Mouse (Mus musculus) neural tube, embryonic 11.5 days (tissue): ENCODE measurements around the gene Pde4dip. TPM values are rescaled to one million over a fixed set of nuclear protein-coding genes. Genes with fewer than 3 reads are reported as not detected.

Experiments
- ATAC-seq: fragments of 200-750 bp; cut with Nextera tagmentation; 2 replicates; pipeline ENCODE4 v1.8.0; 2017; ENCODE audit warnings: moderate number of reproducible peaks, mild to moderate bottlenecking, moderate TSS enrichment, moderate library complexity; ENCODE audit not compliant: insufficient read depth, low FRiP score, low TSS enrichment
- DNase-seq: peaks from one replicate; pipeline ENCODE4 v3.0.0-alpha.2; 2015; ENCODE audit warnings: low spot score
- H3K27ac ChIP-seq: fragments of 300-500 bp; sonication (generic); 2 replicates; pipeline ENCODE4 v1.5.1; 2014; ENCODE audit warnings: low read depth, mild to moderate bottlenecking, low read length
- H3K27me3 ChIP-seq: fragments of 300-500 bp; sonication (generic); 2 replicates; pipeline ENCODE4 v1.6.1; 2014; ENCODE audit warnings: mild to moderate bottlenecking, low read length, mixed read lengths; ENCODE audit not compliant: control insufficient read depth, insufficient read depth
- H3K36me3 ChIP-seq: fragments of 300-500 bp; sonication (generic); 2 replicates; pipeline ENCODE4 v1.6.1; 2014; ENCODE audit warnings: mild to moderate bottlenecking, low read length, moderate library complexity, mixed read lengths; ENCODE audit not compliant: control insufficient read depth, insufficient read depth
- H3K4me1 ChIP-seq: fragments of 300-500 bp; sonication (generic); 2 replicates; pipeline ENCODE4 v1.6.1; 2014; ENCODE audit warnings: low read length, mixed read lengths; ENCODE audit not compliant: control insufficient read depth, insufficient read depth
- H3K4me2 ChIP-seq: fragments of 300-500 bp; sonication (generic); 2 replicates; pipeline ENCODE4 v1.6.1; 2014; ENCODE audit warnings: low read depth, mild to moderate bottlenecking, moderate library complexity
- H3K4me3 ChIP-seq: fragments of 300-500 bp; sonication (generic); 2 replicates; pipeline ENCODE4 v1.5.1; 2014; ENCODE audit warnings: low read depth, low read length
- H3K9ac ChIP-seq: fragments of 300-500 bp; sonication (generic); 2 replicates; pipeline ENCODE4 v1.6.1; 2014; ENCODE audit warnings: mild to moderate bottlenecking, low read length
- H3K9me3 ChIP-seq: fragments of 300-500 bp; sonication (generic); 2 replicates; pipeline ENCODE4 v1.6.1; 2016; ENCODE audit warnings: low read length; ENCODE audit not compliant: control insufficient read depth
- WGBS: fragments of 180-500 bp; shearing (Covaris S2); extraction: QIAGEN DNeasy Blood & Tissue Kit; methylation state at CpG from one replicate; pipeline ENCODE4 v1.1.7; 2014; 5-methylcytosine and 5-hydroxymethylcytosine counted together
- polyA plus RNA-seq: library from polyadenylated mRNA; unstranded; fragments of >200 nt; fragmentation: Nextera tagmentation; extraction: Ambion mirVana; gene quantifications from 2 replicates; pipeline ENCODE4 v1.2.1, GENCODE M21; 2014

The Pde4dip gene
- polyA plus RNA-seq, 1 experiment from 2014 or later = 49.7 TPM

- Histone ChIP-seq H3K27ac (no peak overlapping the region), H3K9ac (no peak overlapping the region), H3K4me2 (no peak overlapping the region), H3K27me3 (no peaks in the 10 kb centered on the region), H3K9me3 (no peaks in the 10 kb centered on the region), H3K36me3 (no peaks in the 10 kb centered on the region), H3K4me1 (no peaks in the 10 kb centered on the region), H3K4me3 (no peak overlapping the region)
- DNase-seq (no peak), ATAC-seq (no peak)
- 86% methylated on average over 7 of the region's 7 CpGs for WGBS
These were observed 44.2 kb downstream of the Pde4dip start for GRCm38 (mm10) chr3:97844163-97844820.

- no peak overlapping the region for H3K4me3 ChIP-seq
- ATAC-seq (no peak), DNase-seq (no peak)
- whole genome bisulfite sequencing = 79% methylated on average over 2 of the region's 2 CpGs
- no peaks in the 10 kb centered on the region for H3K27me3 ChIP-seq
- no peaks in the 10 kb centered on the region for H3K36me3 ChIP-seq
- no peak overlapping the region for H3K27ac ChIP-seq
- no peaks in the 10 kb centered on the region for H3K4me1 ChIP-seq
- H3K9ac ChIP-seq = no peak overlapping the region
- no peak overlapping the region for H3K4me2 ChIP-seq
- no peaks in the 10 kb centered on the region for H3K9me3 ChIP-seq
These were observed 45.9 kb downstream of the Pde4dip start for GRCm38 (mm10) chr3:97842641-97843040.

- DNase-seq (no peak), ATAC-seq (no peak)
- H3K27me3 ChIP-seq = no peaks in the 10 kb centered on the region
- no peak overlapping the region for H3K9ac ChIP-seq
- no peaks in the 10 kb centered on the region for H3K36me3 ChIP-seq
- H3K4me1 ChIP-seq = no peaks in the 10 kb centered on the region
- H3K27ac ChIP-seq = no peak overlapping the region
- no peak overlapping the region for H3K4me3 ChIP-seq
- no peaks in the 10 kb centered on the region for H3K9me3 ChIP-seq
- no peak overlapping the region for H3K4me2 ChIP-seq
These were observed 48.1 kb downstream of the Pde4dip start for GRCm38 (mm10) chr3:97840439-97840838.

- H3K27me3 ChIP-seq = no peaks in the 10 kb centered on the region
- no peaks in the 10 kb centered on the region for H3K9me3 ChIP-seq
- H3K36me3 ChIP-seq = no peaks in the 10 kb centered on the region
- H3K27ac ChIP-seq = no peak overlapping the region
- H3K4me2 ChIP-seq = no peak overlapping the region
- WGBS = 93% methylated on average over 5 of the region's 5 CpGs
- H3K9ac ChIP-seq = no peak overlapping the region
- no peak for ATAC-seq
- no peak for DNase-seq
- no peaks in the 10 kb centered on the region for H3K4me1 ChIP-seq
- no peak overlapping the region for H3K4me3 ChIP-seq
These were observed 52.6 kb downstream of the Pde4dip start for GRCm38 (mm10) chr3:97835888-97836287.

GRCm38 (mm10) chr3:97834625-97835024, 53.9 kb downstream of the Pde4dip start:
- ATAC-seq = no peak
- no peaks in the 10 kb centered on the region for H3K36me3 ChIP-seq
- H3K9me3 ChIP-seq = no peaks in the 10 kb centered on the region
- no peaks in the 10 kb centered on the region for H3K4me1 ChIP-seq
- H3K27ac ChIP-seq = no peak overlapping the region
- no peak overlapping the region for H3K4me3 ChIP-seq
- no peaks in the 10 kb centered on the region for H3K27me3 ChIP-seq
- no peak overlapping the region for H3K9ac ChIP-seq
- H3K4me2 ChIP-seq = no peak overlapping the region
- no peak for DNase-seq
- WGBS = 77% methylated on average over 1 of the region's 1 CpGs

- no peak for DNase-seq
- Histone ChIP-seq H3K4me2 (no peak overlapping the region), H3K36me3 (no peaks in the 10 kb centered on the region), H3K9ac (no peak overlapping the region), H3K27ac (no peak overlapping the region), H3K9me3 (no peaks in the 10 kb centered on the region), H3K27me3 (no peaks in the 10 kb centered on the region), H3K4me3 (no peak overlapping the region), H3K4me1 (no peaks in the 10 kb centered on the region)
- 77% methylated on average over 15 of the region's 15 CpGs for WGBS
- no peak for ATAC-seq
These were observed 56.8 kb downstream of the Pde4dip start for GRCm38 (mm10) chr3:97831564-97832320.

GRCm38 (mm10) chr3:97830622-97831021, 57.9 kb downstream of the Pde4dip start:
- H3K27me3 ChIP-seq = no peaks in the 10 kb centered on the region
- 73% methylated on average over 2 of the region's 2 CpGs for WGBS

GRCm38 (mm10) chr3:97830122-97830521, 58.4 kb downstream of the Pde4dip start:
- Histone ChIP-seq H3K36me3 (no peaks in the 10 kb centered on the region), H3K4me3 (no peak overlapping the region), H3K4me2 (no peak overlapping the region), H3K9me3 (no peaks in the 10 kb centered on the region), H3K9ac (no peak overlapping the region), H3K27ac (no peak overlapping the region), H3K4me1 (no peaks in the 10 kb centered on the region), H3K27me3 (no peaks in the 10 kb centered on the region; the same call in 1 of the 2 replicates)
- WGBS = 40% methylated on average over 2 of the region's 2 CpGs
- DNase-seq = no peak
- ATAC-seq = no peak

More at GRCm38 (mm10) chr3:97830622-97831021, 57.9 kb downstream of the Pde4dip start:
- no peak overlapping the region for H3K27ac ChIP-seq
- H3K4me3 ChIP-seq = no peak overlapping the region
- H3K4me2 ChIP-seq = no peak overlapping the region
- H3K4me1 ChIP-seq = no peaks in the 10 kb centered on the region
- H3K36me3 ChIP-seq = no peaks in the 10 kb centered on the region
- DNase-seq (no peak), ATAC-seq (0 out of 2 replicates have a peak, but pooled peaks have one; percentile 31)
- H3K9ac ChIP-seq = no peak overlapping the region
- no peaks in the 10 kb centered on the region for H3K9me3 ChIP-seq

- Histone ChIP-seq H3K4me2 (no peak overlapping the region), H3K4me3 (no peak overlapping the region)
These were observed 60.2 kb downstream of the Pde4dip start for GRCm38 (mm10) chr3:97828286-97828685.

More at GRCm38 (mm10) chr3:97828286-97828685, 60.2 kb downstream of the Pde4dip start:
- DNase-seq (no peak), ATAC-seq (no peak)
- Histone ChIP-seq H3K36me3 (no peaks in the 10 kb centered on the region), H3K9me3 (no peaks in the 10 kb centered on the region), H3K4me1 (peaks cover 5% of the 10 kb centered on the region), H3K27me3 (peaks cover 3% of the 10 kb centered on the region; the same call in 1 of the 2 replicates), H3K9ac (no peak overlapping the region), H3K27ac (no peak overlapping the region)
- 86% methylated on average over 4 of the region's 4 CpGs for WGBS
